Mouse (Mus musculus): ENCODE measurements around the gene D1Ertd622e. TPM values are rescaled to one million over a fixed set of nuclear protein-coding genes. Genes with fewer than 3 reads are reported as not detected.

D1Ertd622e gene
- polyA plus RNA-seq, 1 experiment from 2014 or later: 63.0 TPM

- 83% methylated on average over 5 of the region's 5 CpGs for WGBS
- H3K4me3 ChIP-seq (replicated peaks): no peak overlapping the region
- ATAC-seq (ENCODE audit: low FRiP score): no peak
- no peak overlapping the region for H3K4me2 ChIP-seq
- H3K9me3 ChIP-seq (replicated peaks): no peaks in the 10 kb centered on the region
- H3K27me3 ChIP-seq (replicated peaks): no peaks in the 10 kb centered on the region
- no peak overlapping the region for H3K9ac ChIP-seq (replicated peaks)
- H3K27ac ChIP-seq (replicated peaks): no peak overlapping the region
- peaks cover 10% of the 10 kb centered on the region; the same call in 1 of the 2 replicates for H3K4me1 ChIP-seq
- H3K36me3 ChIP-seq: 0 out of 2 replicates have a peak, but pooled peaks cover 3% of the 10 kb centered on the region
These were observed 29.9 kb downstream of the D1Ertd622e start for GRCm38 (mm10) chr1:97631843-97632470.

- Histone ChIP-seq H3K4me2 (no peak overlapping the region), H3K9ac (replicated peaks) (no peak overlapping the region), H3K36me3 (0 out of 2 replicates have a peak, but pooled peaks cover 2% of the 10 kb centered on the region), H3K4me1 (peaks cover 10% of the 10 kb centered on the region; the same call in 1 of the 2 replicates), H3K27me3 (replicated peaks) (no peaks in the 10 kb centered on the region), H3K4me3 (replicated peaks) (no peak overlapping the region), H3K27ac (replicated peaks) (no peak overlapping the region), H3K9me3 (replicated peaks) (no peaks in the 10 kb centered on the region)
- WGBS: 41% methylated on average over 5 of the region's 5 CpGs
- peak; percentile 4; the same call in 1 of the 2 replicates for ATAC-seq (ENCODE audit: low FRiP score)
These were observed 31.7 kb downstream of the D1Ertd622e start for GRCm38 (mm10) chr1:97630146-97630545.

GRCm38 (mm10) chr1:97628859-97629258 lies 33.0 kb downstream of the D1Ertd622e start:
- Histone ChIP-seq H3K4me1 (peaks cover 10% of the 10 kb centered on the region; the same call in 1 of the 2 replicates), H3K27me3 (replicated peaks) (no peaks in the 10 kb centered on the region), H3K4me2 (no peak overlapping the region), H3K36me3 (no peaks in the 10 kb centered on the region), H3K4me3 (replicated peaks) (no peak overlapping the region), H3K9me3 (replicated peaks) (no peaks in the 10 kb centered on the region), H3K9ac (replicated peaks) (no peak overlapping the region), H3K27ac (replicated peaks) (peak overlapping the region; percentile 28; the same call in 1 of the 2 replicates)
- 0 out of 2 replicates have a peak, but pooled peaks have one; percentile 25 for ATAC-seq (ENCODE audit: low FRiP score)
- WGBS: 65% methylated on average over 7 of the region's 7 CpGs

GRCm38 (mm10) chr1:97628016-97628415 lies 33.9 kb downstream of the D1Ertd622e start:
- Histone ChIP-seq H3K9me3 (replicated peaks) (no peaks in the 10 kb centered on the region), H3K4me3 (replicated peaks) (no peak overlapping the region), H3K36me3 (no peaks in the 10 kb centered on the region), H3K9ac (replicated peaks) (no peak overlapping the region), H3K4me2 (no peak overlapping the region), H3K4me1 (peaks cover 10% of the 10 kb centered on the region; the same call in 1 of the 2 replicates), H3K27me3 (replicated peaks) (no peaks in the 10 kb centered on the region), H3K27ac (replicated peaks) (no peak overlapping the region)
- WGBS: 76% methylated on average over 8 of the region's 8 CpGs
- no peak for ATAC-seq (ENCODE audit: low FRiP score)

GRCm38 (mm10) chr1:97625427-97625826 lies 36.4 kb downstream of the D1Ertd622e start:
- Histone ChIP-seq H3K27ac (replicated peaks) (no peak overlapping the region), H3K36me3 (no peaks in the 10 kb centered on the region), H3K9ac (replicated peaks) (no peak overlapping the region), H3K4me2 (no peak overlapping the region), H3K4me1 (peaks cover 10% of the 10 kb centered on the region; the same call in 1 of the 2 replicates), H3K27me3 (replicated peaks) (no peaks in the 10 kb centered on the region), H3K4me3 (replicated peaks) (no peak overlapping the region), H3K9me3 (replicated peaks) (no peaks in the 10 kb centered on the region)
- ATAC-seq (ENCODE audit: low FRiP score): no peak
- 67% methylated on average over 6 of the region's 6 CpGs for WGBS

- H3K36me3 ChIP-seq: no peaks in the 10 kb centered on the region
- WGBS: 51% methylated on average over 2 of the region's 2 CpGs
- no peak for ATAC-seq (ENCODE audit: low FRiP score)
These were observed 37.5 kb downstream of the D1Ertd622e start for GRCm38 (mm10) chr1:97624386-97624785.

GRCm38 (mm10) chr1:97623214-97623856 lies 38.5 kb downstream of the D1Ertd622e start:
- Histone ChIP-seq H3K4me1 (no peaks in the 10 kb centered on the region), H3K27me3 (replicated peaks) (no peaks in the 10 kb centered on the region), H3K4me3 (replicated peaks) (no peak overlapping the region), H3K9ac (replicated peaks) (no peak overlapping the region), H3K9me3 (replicated peaks) (no peaks in the 10 kb centered on the region), H3K27ac (replicated peaks) (no peak overlapping the region), H3K4me2 (no peak overlapping the region), H3K36me3 (no peaks in the 10 kb centered on the region)
- 6% methylated on average over 1 of the region's 1 CpGs for whole genome bisulfite sequencing
- ATAC-seq (ENCODE audit: low FRiP score): no peak

More at GRCm38 (mm10) chr1:97624386-97624785, 37.5 kb downstream of the D1Ertd622e start:
- no peak overlapping the region for H3K4me3 ChIP-seq (replicated peaks)
- H3K9ac ChIP-seq (replicated peaks): no peak overlapping the region
- H3K4me1 ChIP-seq: peaks cover 4% of the 10 kb centered on the region; the same call in 1 of the 2 replicates
- no peak overlapping the region for H3K4me2 ChIP-seq
- no peaks in the 10 kb centered on the region for H3K27me3 ChIP-seq (replicated peaks)
- H3K27ac ChIP-seq (replicated peaks): no peak overlapping the region
- H3K9me3 ChIP-seq (replicated peaks): no peaks in the 10 kb centered on the region

- Histone ChIP-seq H3K36me3 (no peaks in the 10 kb centered on the region), H3K9me3 (replicated peaks) (no peaks in the 10 kb centered on the region), H3K4me3 (replicated peaks) (no peak overlapping the region), H3K27me3 (replicated peaks) (no peaks in the 10 kb centered on the region), H3K9ac (replicated peaks) (no peak overlapping the region), H3K4me2 (no peak overlapping the region), H3K4me1 (no peaks in the 10 kb centered on the region), H3K27ac (replicated peaks) (no peak overlapping the region)
- WGBS: 7% methylated on average over 5 of the region's 5 CpGs
- ATAC-seq (ENCODE audit: low FRiP score): no peak
These were observed 39.2 kb downstream of the D1Ertd622e start for GRCm38 (mm10) chr1:97622574-97623208.

- 64% methylated on average over 8 of the region's 8 CpGs for WGBS
- H3K9ac ChIP-seq (replicated peaks): no peak overlapping the region
These were observed 42.1 kb downstream of the D1Ertd622e start for GRCm38 (mm10) chr1:97619621-97620320.

GRCm38 (mm10) chr1:97615525-97615924 lies 46.3 kb downstream of the D1Ertd622e start:
- Histone ChIP-seq H3K36me3 (no peaks in the 10 kb centered on the region), H3K9ac (replicated peaks) (no peak overlapping the region), H3K4me1 (no peaks in the 10 kb centered on the region), H3K4me3 (replicated peaks) (no peak overlapping the region), H3K27me3 (replicated peaks) (no peaks in the 10 kb centered on the region), H3K4me2 (no peak overlapping the region), H3K9me3 (replicated peaks) (no peaks in the 10 kb centered on the region), H3K27ac (replicated peaks) (no peak overlapping the region)
- 88% methylated on average over 1 of the region's 1 CpGs for WGBS
- no peak for ATAC-seq (ENCODE audit: low FRiP score)

More at GRCm38 (mm10) chr1:97619621-97620320, 42.1 kb downstream of the D1Ertd622e start:
- Histone ChIP-seq H3K36me3 (no peaks in the 10 kb centered on the region), H3K4me2 (no peak overlapping the region), H3K27ac (replicated peaks) (no peak overlapping the region), H3K9me3 (replicated peaks) (no peaks in the 10 kb centered on the region), H3K4me1 (no peaks in the 10 kb centered on the region), H3K27me3 (replicated peaks) (no peaks in the 10 kb centered on the region), H3K4me3 (replicated peaks) (no peak overlapping the region)
- ATAC-seq (ENCODE audit: low FRiP score): no peak

Measured in neural tube, embryonic 15.5 days (tissue).